Mouse (Mus musculus): ENCODE data around the gene Topbp1.

DNA sequence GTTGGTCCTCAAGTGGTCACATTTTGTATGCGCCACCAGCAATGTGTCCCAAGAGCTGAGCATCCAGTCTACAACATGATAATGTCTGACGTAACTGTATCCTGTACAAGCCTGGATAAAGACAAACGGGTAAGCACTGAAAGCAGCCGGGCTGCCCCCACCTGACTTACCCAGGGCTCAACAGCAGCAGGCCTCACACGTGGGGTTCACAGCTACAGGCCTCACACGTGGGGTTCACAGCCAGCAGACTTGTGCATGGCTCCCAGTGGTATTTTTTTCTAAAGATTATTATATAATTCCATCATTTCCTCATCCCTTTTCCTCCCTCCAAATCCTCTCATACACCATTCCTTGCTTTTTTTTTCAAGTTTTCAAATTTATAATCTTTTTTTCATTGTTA, 4.8 kb downstream of the Topbp1 start:
- TF ChIP-seq GATA1 (IDR thresholded peaks at IDR 0.05; ENCODE audit: low read length) = no peak
- no peak for TF ChIP-seq TAL1 (IDR thresholded peaks at IDR 0.05; ENCODE audit: low read length)

Data from erythroblast, embryonic 14.5 days (primary cell).